Mouse (Mus musculus) forebrain, embryonic 11.5 days (tissue): ENCODE data around the gene Slc36a4. TPM values are rescaled to one million over a fixed set of nuclear protein-coding genes. Genes with fewer than 3 reads are reported as not detected.
A peak's percentile ranks its signal among the peaks of the same experiment; 100 is the strongest.

Source experiments
- ATAC-seq: fragments of 200-750 bp; cut with Nextera tagmentation; replicated peaks from 2 replicates; pipeline ENCODE4 v1.8.0; 2017; ENCODE audit warnings: moderate TSS enrichment; ENCODE audit not compliant: low FRiP score
- DNase-seq: peaks from one replicate; pipeline ENCODE4 v3.0.0-alpha.2; 2017; ENCODE audit warnings: low spot score
- H3K27ac ChIP-seq: fragments of 300-500 bp; sonication (generic); 2 replicates; pipeline ENCODE4 v1.5.1; 2014; ENCODE audit warnings: low read depth, low read length
- H3K27me3 ChIP-seq: fragments of 300-500 bp; sonication (generic); 2 replicates; pipeline ENCODE4 v1.6.1; 2014; ENCODE audit warnings: mild to moderate bottlenecking, low read length, mixed read lengths; ENCODE audit not compliant: control insufficient read depth, insufficient read depth
- H3K36me3 ChIP-seq: fragments of 300-500 bp; sonication (generic); 2 replicates; pipeline ENCODE4 v1.6.1; 2014; ENCODE audit warnings: mild to moderate bottlenecking, low read length, moderate library complexity, mixed read lengths; ENCODE audit not compliant: control insufficient read depth, insufficient read depth
- H3K4me1 ChIP-seq: fragments of 300-500 bp; sonication (generic); replicated peaks from 2 replicates; pipeline ENCODE4 v1.6.1; 2014; ENCODE audit warnings: low read length, mixed read lengths; ENCODE audit not compliant: control insufficient read depth, insufficient read depth
- H3K4me2 ChIP-seq: fragments of 300-500 bp; sonication (generic); 2 replicates; pipeline ENCODE4 v1.6.1; 2014; ENCODE audit warnings: low read depth, mild to moderate bottlenecking, low read length, moderate library complexity, mixed read lengths; ENCODE audit not compliant: severe bottlenecking
- H3K4me3 ChIP-seq: fragments of 300-500 bp; sonication (generic); 2 replicates; pipeline ENCODE4 v1.5.1; 2014; ENCODE audit warnings: low read depth, low read length
- H3K9ac ChIP-seq: fragments of 300-500 bp; sonication (generic); 2 replicates; pipeline ENCODE4 v1.6.1; 2014; ENCODE audit warnings: low read length
- H3K9me3 ChIP-seq: fragments of 300-500 bp; sonication (generic); 2 replicates; pipeline ENCODE4 v1.6.1; 2016; ENCODE audit warnings: low read length, mixed read lengths; ENCODE audit not compliant: control insufficient read depth
- WGBS: fragments of 180-500 bp; shearing (Covaris S2); extraction: QIAGEN DNeasy Blood & Tissue Kit; methylation state at CpG from one replicate; pipeline ENCODE4 v1.1.7; 2014; 5-methylcytosine and 5-hydroxymethylcytosine counted together
- polyA plus RNA-seq: library from polyadenylated mRNA; unstranded; fragments of >200 nt; fragmentation: Nextera tagmentation; extraction: Ambion mirVana; gene quantifications from 2 replicates; pipeline ENCODE4 v1.2.1, GENCODE M21; 2014

Gene Slc36a4
- polyA plus RNA-seq, 1 experiment from 2014 or later, result 17.8 TPM

DNA sequence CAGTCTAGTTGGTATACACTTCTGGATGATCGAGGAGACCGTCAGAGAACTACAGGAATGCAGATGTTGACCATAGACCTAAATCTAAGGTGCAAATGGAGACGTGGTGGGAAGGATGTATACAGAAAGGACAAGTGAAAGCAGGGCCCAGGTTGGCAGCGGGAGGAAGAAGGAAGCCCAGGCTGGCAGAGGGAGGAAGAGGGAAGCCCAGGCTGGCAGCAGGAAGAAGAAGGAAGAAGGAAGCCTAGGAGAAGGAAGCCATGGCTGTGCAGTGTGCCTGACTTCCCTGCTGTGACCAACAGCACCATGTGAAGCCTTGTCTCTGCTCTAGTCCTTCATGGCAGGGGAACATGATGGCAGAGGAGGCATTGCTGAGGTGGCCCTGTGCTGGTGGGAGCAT, 7.8 kb downstream of the Slc36a4 start:
- Histone ChIP-seq H3K9ac (no peak overlapping the region), H3K4me3 (no peak overlapping the region), H3K27ac (no peak overlapping the region), H3K4me1 (no peaks in the 10 kb centered on the region), H3K27me3 (no peaks in the 10 kb centered on the region), H3K4me2 (no peak overlapping the region), H3K9me3 (no peaks in the 10 kb centered on the region), H3K36me3 (no peaks in the 10 kb centered on the region)
- WGBS, result 92% methylated on average over 4 of the region's 4 CpGs
- ATAC-seq (no peak), DNase-seq (no peak)

DNA sequence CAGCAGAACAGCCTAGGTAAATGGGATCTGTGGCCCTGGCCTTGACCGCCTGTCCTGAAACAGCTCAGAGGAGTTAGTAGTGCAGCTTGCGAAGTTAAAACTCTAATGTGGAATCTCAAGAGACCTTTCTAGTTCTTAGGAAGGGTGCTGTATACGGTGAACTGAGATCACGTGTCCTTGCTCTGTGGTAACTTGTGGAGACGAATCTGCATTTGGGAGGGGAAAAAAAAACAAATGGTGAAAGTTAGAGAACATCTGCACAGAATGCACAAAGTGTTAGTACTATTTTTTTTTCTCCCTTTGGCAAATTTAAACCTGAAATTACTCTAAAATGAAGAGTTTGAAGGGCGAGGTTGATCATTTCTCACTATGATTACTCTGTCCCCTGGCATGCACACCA, 8.8 kb downstream of the Slc36a4 start:
- H3K4me2 ChIP-seq, result no peak overlapping the region
- H3K27ac ChIP-seq, result no peak overlapping the region
- H3K4me3 ChIP-seq, result no peak overlapping the region
- no peak overlapping the region for H3K9ac ChIP-seq
- H3K4me1 ChIP-seq, result no peaks in the 10 kb centered on the region
- no peaks in the 10 kb centered on the region for H3K36me3 ChIP-seq
- no peaks in the 10 kb centered on the region for H3K9me3 ChIP-seq
- DNase-seq (no peak), ATAC-seq (no peak)
- 89% methylated on average over 6 of the region's 6 CpGs for whole genome bisulfite sequencing
- no peaks in the 10 kb centered on the region for H3K27me3 ChIP-seq

DNA sequence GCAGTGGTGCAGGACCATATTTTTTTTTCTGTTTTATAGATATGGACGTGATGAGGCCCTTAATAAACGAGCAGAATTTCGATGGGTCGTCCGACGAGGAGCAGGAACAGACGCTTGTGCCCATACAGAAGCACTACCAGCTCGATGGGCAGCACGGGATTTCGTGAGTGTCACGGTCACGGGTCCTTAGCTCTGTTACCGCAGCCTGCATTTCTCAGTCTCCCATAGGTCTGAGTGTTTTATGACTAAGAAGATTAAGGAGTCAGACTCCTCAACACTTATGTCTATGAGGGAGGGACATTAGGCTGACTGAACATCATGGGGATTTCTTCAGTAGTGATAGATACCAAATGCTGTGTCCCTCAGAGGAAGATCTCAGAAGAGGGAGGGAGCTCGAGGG, 10.1 kb downstream of the Slc36a4 start:
- DNase-seq (no peak), ATAC-seq (no peak)
- Histone ChIP-seq H3K4me3 (no peak overlapping the region), H3K4me1 (no peaks in the 10 kb centered on the region), H3K4me2 (no peak overlapping the region), H3K9me3 (no peaks in the 10 kb centered on the region), H3K27ac (no peak overlapping the region), H3K36me3 (no peaks in the 10 kb centered on the region; the same call in 1 of the 2 replicates), H3K9ac (no peak overlapping the region), H3K27me3 (no peaks in the 10 kb centered on the region)
- WGBS, result 91% methylated on average over 14 of the region's 14 CpGs

DNA sequence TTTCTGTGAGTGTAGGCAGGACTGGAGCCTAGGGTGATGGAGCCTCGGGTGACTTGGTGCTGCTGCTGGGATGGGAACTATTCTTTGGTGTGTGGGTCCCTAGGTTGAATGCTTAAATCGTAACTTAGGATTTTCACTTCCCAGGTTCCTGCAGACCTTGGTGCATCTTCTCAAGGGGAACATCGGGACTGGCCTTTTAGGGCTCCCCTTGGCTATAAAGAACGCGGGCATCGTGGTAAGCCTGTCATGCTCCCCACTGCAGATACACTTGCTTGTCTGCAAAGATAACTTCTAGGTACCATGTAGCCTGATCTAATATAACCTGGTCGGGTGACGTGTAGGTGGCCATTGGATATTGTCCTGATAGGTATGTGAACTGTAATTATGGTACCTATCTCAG, 11.0 kb downstream of the Slc36a4 start:
- Histone ChIP-seq H3K4me1 (no peaks in the 10 kb centered on the region), H3K9me3 (no peaks in the 10 kb centered on the region), H3K4me2 (no peak overlapping the region), H3K27me3 (no peaks in the 10 kb centered on the region), H3K27ac (no peak overlapping the region), H3K36me3 (no peaks in the 10 kb centered on the region; the same call in 1 of the 2 replicates), H3K4me3 (no peak overlapping the region), H3K9ac (no peak overlapping the region)
- DNase-seq, result no peak
- WGBS, result 92% methylated on average over 8 of the region's 8 CpGs
- no peak for ATAC-seq

DNA sequence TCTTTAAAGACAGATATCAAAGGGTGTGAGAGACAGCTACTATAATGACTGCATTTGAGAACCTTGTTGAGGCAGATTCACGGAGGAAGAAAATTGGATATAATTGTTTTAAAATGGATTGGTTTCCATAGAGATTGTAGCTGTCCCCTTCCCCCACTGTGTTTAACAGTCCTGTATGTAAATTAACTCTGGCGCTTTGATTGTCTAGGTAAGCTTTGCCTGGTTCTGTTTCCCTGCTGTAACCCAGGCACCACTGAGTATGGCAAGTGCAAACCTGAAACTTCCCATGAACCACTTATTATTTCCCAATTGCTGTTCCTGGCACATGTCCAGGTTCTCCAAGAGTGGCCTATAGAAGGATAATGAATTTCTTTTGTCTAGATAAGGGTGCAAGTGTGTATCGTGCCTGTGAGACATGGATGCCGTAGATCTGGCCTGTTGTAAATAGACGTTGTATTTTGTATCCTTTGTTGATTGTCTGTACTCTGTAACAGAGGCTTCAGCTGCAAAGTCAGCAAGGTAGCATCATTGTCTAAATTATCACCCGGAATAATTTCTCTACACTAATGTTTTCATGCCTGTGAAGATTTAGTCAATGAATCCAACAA, 11.8 kb downstream of the Slc36a4 start:
- Histone ChIP-seq H3K36me3 (no peaks in the 10 kb centered on the region; the same call in 1 of the 2 replicates), H3K4me3 (no peak overlapping the region), H3K4me2 (no peak overlapping the region), H3K9me3 (no peaks in the 10 kb centered on the region), H3K4me1 (no peaks in the 10 kb centered on the region), H3K9ac (no peak overlapping the region), H3K27ac (peak overlapping the region; percentile 13; the same call in 1 of the 2 replicates), H3K27me3 (no peaks in the 10 kb centered on the region)
- ATAC-seq (peak; percentile 95), DNase-seq (no peak)
- 61% methylated on average over 6 of the region's 6 CpGs for WGBS

DNA sequence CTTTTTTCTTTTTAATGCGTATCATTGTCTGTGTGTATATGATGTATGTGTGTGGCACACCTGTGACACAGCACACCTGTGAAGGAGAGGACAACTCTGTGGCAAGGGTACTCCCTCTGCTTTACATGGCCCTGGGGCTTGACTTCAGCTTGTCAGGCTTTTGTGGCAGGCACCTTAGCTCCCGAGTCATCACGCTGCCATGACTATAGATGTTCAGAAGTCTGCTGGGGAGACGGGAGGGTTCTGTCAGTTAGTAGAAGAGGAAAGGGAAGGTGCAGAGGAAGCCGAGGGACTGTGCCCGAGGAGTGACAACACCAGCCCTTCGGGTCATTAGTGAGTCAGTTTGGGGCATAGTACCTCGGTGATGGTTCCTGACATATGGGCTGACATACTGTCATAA, 13.0 kb downstream of the Slc36a4 start:
- H3K27me3 ChIP-seq, result no peaks in the 10 kb centered on the region
- no peak overlapping the region for H3K9ac ChIP-seq
- H3K9me3 ChIP-seq, result no peaks in the 10 kb centered on the region
- WGBS, result 88% methylated on average over 8 of the region's 8 CpGs
- no peak overlapping the region for H3K27ac ChIP-seq
- H3K4me3 ChIP-seq, result no peak overlapping the region
- no peaks in the 10 kb centered on the region; the same call in 1 of the 2 replicates for H3K36me3 ChIP-seq
- ATAC-seq (no peak), DNase-seq (no peak)
- no peaks in the 10 kb centered on the region for H3K4me1 ChIP-seq
- no peak overlapping the region for H3K4me2 ChIP-seq

DNA sequence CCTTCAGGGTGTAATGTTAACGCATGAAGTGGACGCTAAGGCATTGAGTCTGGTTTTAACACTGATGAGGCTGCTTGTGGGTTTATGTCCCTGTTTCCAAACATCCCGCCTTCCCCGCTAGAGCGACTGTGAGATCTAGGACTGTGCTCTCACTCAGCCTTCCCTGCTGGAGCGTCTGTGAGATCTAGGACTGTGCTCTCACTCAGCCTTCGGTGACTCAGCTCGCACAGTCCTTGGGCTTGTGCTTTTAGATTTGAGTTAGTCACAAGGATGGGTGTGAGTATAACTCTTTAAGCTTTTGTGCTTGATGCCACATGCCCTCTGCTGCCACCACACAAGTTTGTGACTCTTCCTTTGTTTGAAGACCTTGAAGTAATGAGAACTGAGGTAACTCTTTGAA, 17.6 kb downstream of the Slc36a4 start:
- DNase-seq (no peak), ATAC-seq (no peak)
- Histone ChIP-seq H3K27ac (no peak overlapping the region), H3K36me3 (no peaks in the 10 kb centered on the region; the same call in 1 of the 2 replicates), H3K27me3 (no peaks in the 10 kb centered on the region), H3K9ac (no peak overlapping the region), H3K4me1 (no peaks in the 10 kb centered on the region), H3K9me3 (no peaks in the 10 kb centered on the region), H3K4me2 (no peak overlapping the region), H3K4me3 (no peak overlapping the region)
- WGBS, result 96% methylated on average over 8 of the region's 8 CpGs

DNA sequence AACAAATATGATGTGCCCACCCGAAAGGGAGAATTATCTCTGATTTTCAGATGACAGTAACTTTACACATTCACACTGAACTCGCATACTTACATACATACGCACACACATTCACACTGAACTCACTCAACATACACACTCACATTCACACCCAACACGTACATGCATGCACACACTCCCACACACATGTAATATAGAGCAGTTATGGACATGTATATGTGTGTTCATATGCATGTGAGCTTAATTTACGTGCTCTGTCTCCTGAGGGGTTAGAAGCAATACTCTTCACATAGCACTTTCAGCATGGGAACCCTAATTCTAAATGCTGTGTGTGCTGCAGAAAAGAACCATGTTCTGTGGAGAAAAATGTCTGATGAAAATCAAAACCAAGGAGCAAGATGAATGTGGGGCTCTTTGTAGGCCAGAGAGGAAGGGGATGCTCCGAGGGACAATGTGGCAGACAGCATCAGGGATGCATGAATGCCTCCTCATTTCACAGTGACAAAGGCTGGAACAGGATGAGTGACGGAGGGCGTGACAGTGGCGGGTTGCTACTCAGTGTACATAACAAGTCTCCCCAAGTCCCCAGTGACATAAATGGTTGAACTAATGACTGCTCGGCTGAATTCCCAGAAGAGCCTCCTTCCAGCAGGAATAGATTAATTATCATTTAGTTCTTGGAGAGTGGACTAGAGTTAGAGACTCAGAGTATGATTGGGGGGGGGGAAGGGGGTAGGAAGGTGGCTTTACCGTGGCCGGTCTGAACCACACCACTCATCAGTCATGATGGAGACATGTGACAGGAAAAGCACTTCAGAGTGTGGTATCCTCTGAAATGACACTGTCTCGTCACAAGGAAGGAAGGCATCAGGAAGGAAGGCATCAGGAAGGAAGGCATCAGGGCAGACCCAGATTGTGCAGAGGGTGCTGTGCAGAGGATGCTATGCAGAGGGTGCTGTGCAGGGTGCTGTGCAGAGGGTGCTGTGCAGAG, 22.5 kb downstream of the Slc36a4 start:
- Histone ChIP-seq H3K4me3 (no peak overlapping the region), H3K4me2 (no peak overlapping the region), H3K4me1 (no peaks in the 10 kb centered on the region), H3K27ac (peak overlapping the region; percentile 31; the same call in 1 of the 2 replicates), H3K36me3 (no peaks in the 10 kb centered on the region; the same call in 1 of the 2 replicates), H3K9me3 (no peaks in the 10 kb centered on the region), H3K27me3 (no peaks in the 10 kb centered on the region), H3K9ac (no peak overlapping the region)
- peak; percentile 88 for ATAC-seq
- DNase-seq, result no peak
- 50% methylated on average over 13 of the region's 13 CpGs for WGBS
